Mouse (Mus musculus) frontal cortex, postnatal 25 days (tissue): ENCODE results near the gene Adgrg5.

Source experiments
- DNase-seq, 2 experiments: peaks; one replicate each; pipeline ENCODE4 v3.0.0; 2022; ENCODE audit warnings: low spot score in 2 of 2

Gene Adgrg5

DNA sequence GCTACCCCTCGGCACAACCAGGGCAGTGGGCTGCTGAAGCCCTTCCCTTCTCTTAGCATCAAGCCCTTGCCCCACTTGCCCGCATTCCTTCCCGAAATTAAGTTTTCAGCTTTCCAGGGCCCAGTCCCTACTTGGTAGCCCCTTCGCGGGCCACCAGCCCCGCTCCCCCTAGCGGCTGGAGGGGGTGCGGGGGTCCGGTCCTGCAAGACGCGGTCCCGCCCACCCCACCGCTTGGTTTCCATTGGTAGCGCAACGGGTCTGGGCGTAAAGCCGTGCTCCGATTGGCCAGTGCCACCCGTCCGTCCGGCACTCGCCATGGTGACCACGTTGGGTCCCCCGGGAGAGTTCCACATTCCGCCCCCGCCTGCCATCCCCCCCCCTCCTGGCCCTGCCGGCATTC lies 6.1 kb upstream of the Adgrg5 start:
- DNase-seq = peak; percentile 44 to 52

DNA sequence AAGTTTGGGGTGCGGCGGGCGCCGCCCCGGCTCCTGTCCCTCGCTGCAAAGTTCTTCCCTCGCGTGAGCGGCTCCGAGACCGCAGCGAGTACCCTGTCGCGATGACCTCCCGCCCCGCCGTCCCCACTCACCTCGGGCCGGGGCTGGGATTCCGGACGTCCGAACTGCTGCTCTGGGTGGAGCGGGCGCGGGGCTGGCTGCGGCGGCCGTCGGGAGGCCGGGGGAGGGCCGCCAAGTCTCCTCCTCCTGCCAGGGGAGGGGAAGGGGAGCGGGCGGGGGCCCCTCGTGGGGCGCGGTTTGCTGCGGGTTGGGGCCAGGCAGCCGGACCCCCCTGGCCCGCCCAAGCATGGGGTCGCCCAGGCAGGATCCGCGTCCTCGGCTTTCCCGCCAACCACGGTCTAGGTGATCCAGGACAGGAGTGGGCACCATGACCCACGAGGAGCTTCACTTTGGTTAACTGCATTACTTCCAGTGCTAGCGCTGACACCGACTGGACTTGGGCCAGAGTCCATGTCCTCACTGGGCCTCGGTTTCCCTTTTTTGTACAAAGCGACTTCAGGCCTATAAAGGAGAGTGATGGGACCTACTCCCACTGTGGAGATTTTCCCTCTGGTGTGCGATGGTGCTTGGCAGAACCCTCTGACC lies 5.5 kb upstream of the Adgrg5 start, which contains the start of gene Ccdc102a:
Ccdc102a (minus strand) TSS at position 248 of the 645 bp plus-strand sequence.
- DNase-seq = no peak

DNA sequence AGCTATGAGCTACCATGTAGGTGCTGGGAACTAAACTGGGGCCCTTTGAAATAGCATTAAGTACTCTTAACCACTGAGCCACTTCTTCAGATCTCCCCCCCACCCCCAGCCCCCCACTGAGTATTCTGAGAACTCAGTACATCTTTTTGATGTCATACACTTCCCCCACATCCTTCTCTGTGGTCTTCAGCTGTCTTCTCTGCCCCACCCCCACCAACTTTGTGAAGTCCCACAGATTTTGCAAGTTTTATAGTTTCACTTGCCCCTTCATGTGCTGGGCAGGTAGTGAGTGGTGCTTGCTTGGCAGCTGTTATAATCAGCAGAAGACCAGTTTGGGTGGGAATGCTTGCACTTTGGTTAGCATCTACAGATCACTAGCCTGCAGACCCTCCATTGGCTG lies 4.2 kb upstream of the Adgrg5 start:
- no peak for DNase-seq

DNA sequence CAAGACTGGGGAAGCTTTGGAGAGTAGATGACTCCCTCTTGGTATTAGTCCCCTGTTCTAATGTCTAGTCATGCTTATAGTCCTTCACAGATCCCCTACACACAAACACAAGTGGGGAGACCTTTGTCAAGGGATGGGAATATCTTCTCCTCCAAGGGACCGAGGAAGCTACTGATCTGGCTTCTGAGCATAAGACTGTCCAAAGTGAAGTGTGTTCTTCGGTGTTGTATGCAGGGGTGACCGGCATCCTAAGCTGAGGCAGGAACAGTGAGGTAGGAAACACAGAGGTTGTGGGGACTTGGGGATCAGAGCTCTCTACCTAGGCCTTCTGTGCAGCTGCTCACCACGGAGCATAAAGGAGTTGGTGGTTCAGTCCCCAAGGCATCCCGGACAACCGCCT lies 1.3 kb upstream of the Adgrg5 start:
- no peak for DNase-seq

DNA sequence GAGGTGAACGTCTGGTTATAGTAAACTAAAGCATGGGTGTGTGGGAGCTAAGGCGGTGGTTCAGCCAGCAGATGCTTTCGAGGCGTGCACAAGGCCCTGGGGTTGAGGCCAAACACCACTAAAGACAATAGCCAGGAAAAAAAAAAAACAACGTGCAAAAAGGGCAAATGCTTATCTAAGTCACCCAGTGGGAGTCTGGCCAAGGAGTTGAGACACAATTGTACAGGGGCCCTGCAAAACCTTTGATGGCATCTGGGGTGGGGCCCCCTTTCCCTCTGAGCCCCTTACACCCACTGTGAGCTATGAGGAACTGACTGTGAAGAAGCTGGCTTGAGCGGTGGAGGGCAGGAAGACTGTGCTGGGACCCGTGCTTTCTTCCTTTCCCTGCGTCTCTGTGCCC lies 892 bp upstream of the Adgrg5 start:
- no peak for DNase-seq

DNA sequence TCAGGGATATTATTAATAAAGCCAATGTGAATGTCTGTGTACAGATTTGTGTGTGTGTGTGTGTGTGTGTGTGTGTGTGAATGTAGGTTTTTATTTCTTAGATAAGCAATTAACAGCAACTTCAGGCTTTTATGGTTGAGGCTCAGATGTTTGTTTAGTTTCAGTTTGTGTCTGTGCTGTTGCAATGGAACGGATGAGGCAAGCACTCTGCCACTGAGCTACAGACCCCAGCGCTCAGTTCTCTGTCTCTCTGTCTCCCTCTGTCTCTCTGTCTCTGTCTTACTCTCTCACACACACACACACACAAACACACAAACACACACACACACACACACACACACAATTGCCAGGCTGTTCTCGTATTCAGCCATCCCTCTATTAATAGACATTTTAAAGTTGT lies 4.7 kb downstream of the Adgrg5 start:
- no peak for DNase-seq

DNA sequence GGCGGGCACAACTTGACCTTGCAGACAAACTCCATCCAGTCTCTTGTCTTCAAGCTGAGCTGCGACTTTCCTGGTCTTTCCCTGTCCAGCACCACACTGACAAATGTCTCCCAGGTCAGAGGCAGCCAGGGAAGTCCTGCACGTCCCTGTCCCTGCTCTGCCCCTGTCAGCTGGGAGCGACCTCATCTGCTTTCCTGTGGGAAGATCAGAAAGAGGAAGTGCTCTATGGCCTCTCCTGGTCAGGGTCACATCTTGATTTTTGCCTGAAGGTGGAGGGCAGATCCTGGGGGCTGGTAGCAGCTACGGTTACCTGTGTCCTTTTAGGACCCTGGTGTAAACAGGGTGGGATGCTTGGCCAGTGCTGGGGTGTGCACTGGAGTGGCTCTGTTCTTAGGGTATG lies 10.4 kb downstream of the Adgrg5 start:
- DNase-seq = no peak

DNA sequence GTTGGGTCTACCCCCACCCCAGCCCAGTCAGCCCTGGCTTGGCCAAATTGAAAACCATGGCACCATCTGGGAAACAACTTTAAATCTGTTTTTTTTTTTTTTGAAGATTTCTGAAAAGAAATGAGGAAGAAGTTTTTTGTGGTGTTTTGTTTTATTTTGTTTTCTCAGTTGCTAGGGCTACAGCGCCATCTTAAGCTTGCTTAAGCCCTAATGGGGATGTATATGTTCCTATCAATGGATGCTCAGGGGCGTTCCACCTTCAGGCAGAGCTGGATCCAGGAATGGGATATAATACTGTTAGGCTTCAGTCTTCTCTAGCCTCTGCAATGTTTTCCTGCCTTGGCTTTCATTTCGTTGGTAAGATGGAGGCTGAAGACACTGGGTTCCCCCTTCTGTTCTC lies 11.7 kb downstream of the Adgrg5 start:
- no peak for DNase-seq

DNA sequence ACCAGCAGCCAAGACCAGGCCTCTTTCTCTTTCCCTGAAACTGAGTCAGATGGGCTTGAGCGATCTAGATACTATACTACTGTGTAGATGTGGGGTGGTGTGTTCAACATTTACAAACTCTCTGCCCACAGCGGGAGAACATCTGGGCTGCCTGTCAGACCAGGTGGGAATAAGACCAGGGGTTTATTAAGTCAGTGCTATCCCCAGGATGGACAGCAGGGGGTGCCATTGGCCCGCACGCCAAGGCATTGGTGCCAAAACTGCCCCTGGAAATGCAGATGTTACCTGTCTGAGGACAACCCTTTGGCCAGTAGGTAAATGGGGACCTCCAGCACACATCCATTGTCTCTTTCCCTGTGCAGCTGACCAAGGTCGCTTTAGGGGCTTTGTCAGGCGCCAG lies 19.1 kb downstream of the Adgrg5 start:
- peak; percentile 51 to 58 for DNase-seq

DNA sequence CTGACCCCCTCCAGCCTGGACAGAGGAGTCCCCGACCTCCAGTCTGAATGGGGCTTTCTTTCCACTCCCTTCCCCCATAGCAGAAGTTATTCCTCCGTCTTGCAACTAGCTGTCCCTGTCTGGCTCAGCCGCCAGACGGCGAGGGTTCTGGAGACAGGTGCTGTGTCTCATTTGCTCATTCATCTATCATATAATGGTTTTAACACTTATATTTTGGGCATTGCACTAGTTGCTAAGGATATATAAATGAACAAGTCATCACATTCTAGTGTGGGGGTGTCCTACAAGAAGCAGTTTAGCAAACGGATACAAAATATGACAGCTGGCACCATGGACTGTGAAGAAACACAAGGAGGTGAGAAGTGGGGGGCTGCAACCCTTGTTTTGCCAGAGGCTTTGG lies 21.7 kb downstream of the Adgrg5 start:
- peak in 1 of 2 experiments; percentile 32 for DNase-seq

DNA sequence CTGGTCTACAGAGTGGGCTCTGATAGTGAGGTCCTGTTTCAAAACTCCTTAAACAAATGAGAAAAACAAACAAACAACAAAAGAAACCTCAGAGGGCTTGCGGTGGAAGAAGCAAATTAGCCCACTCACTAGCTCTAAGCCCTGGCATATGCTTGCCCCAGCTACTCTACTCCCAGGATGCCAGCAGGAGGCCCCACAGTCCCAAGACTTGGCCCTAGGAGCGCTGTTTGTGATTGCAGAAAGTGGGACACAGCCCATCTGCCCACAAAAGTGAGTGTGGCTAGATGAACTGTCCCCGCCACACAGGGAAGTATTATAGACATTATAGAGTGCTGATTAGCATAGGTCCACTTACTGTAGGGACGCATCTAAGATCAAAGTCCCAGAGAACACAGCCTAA lies 24.9 kb downstream of the Adgrg5 start:
- no peak for DNase-seq

DNA sequence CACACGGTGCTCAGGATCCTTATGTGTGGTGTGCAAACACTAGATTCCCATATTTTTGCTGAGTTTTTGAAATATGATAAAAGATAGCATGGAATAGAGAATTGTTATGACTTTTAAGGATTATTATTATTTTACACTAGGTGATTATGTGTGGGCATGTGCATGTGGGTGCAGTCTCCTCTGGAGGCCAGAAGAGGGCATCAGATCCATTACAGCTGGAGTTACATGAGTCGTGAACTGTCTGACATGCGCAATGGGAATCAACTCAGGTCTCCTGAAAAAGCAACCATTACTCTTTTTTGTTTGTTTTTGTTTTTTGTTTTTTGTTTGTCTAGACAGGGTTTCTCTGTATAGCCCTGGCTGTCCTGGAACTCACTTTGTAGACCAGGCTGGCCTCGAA lies 25.5 kb downstream of the Adgrg5 start:
- no peak for DNase-seq

DNA sequence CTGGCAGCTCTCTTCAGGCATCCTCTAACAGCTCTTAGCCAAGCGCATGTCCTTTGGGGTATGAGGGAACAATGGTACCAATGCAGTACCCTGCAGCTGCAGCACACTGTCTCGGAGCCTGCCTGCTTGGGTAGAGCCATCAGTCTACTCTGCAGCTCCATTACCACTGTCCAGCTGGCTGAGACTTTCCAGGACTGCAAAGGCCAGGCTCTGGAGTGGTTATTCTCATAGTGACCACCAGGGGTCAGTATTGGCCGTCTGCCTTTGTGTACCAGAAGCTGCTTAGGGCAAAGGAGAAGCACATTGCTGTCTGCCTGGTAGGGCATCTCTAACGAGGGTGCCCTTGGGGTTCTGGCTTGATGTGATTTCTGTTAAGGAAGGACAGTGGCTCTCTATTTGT lies 26.6 kb downstream of the Adgrg5 start:
- DNase-seq = peak; percentile 65 to 71

DNA sequence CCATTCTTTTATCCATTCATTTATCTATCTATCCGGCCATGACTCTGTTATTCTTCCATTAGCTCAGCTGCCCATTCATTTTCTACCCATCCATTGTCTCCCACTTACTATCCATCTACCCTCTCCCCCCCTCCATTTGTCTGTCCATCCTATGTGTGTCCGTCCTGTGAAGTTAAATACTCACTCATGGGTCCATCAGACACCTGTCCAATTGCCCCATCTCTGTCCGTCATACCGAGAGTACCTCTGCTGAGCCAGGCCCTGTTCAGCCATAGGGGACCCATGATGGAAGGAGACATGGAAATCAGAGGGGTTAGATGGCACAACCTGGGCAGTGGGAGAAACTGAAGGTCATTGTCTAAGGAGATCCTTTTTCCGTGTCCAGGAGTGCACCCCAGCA lies 27.0 kb downstream of the Adgrg5 start:
- DNase-seq = no peak

DNA sequence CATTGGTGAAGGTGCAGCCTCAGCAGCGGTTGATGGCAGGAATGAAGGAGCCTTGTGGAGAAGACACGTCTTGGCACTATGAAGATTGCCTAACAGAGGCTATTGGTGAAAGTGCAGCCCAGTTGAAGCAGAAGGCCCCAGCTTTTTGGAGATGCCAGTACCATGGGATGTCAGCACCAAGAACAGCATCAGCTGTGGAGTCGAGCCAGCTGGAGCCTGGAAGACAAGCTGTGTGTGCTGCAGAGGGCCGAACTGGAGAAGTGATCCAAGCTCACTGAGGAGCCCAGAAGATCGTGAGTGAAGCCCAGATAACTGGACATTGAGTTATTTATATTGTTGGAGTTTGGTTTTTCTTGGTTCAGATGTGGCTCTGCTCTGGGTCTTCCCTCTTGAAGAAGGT lies 28.6 kb downstream of the Adgrg5 start:
- no peak for DNase-seq

DNA sequence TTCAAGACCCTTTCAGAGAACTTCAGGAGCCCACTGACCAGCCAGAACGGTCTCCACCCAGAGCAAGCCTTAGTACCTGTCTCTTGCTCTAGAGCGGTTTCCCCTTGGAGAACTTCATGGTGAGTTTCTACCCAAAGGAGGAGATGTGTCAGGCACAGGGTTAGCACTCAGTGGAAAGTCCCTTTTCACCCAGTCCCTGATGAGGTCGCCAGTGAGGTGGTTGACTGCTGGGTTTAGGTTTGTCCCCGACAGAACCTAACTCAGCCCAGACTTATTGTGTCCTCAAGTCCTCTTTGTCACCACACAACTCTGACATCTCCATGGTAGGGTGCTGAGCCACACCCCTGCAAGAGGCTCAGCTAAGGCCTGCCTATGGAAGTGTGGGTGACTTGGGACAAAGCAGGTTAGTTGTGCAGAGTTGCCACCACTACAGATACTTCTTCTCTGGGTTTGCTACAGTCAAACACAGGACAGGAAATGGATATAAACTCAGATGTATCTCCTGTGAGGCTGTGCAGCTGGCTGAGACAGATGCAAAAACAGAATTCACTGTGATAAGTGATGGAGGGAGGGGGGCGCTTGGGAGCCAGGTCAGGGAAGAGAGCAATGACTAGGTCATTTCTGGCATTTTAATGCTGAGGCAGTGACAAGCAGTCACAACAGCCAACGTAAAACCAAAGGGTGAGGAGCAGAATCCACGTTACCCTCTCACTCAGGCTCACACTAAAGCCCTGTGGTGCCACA lies 30.3 kb downstream of the Adgrg5 start:
- no peak for DNase-seq

DNA sequence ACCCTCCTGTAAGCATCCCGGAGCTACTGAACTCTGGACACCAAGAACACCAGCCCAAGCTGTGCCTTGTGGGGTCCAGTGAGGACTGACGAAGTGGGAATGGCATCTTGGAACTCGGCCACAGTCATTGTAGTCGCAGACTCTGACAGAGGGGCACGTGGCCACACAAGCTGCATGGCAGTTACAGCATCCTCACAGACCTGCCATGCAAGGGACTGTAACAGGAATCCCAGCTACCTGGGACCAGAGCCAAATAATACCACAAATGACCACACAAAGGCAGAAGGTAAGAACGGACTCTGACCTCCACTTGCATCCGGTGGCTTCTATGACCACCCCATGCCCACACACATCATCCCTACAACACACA lies 30.9 kb downstream of the Adgrg5 start:
- no peak for DNase-seq

DNA sequence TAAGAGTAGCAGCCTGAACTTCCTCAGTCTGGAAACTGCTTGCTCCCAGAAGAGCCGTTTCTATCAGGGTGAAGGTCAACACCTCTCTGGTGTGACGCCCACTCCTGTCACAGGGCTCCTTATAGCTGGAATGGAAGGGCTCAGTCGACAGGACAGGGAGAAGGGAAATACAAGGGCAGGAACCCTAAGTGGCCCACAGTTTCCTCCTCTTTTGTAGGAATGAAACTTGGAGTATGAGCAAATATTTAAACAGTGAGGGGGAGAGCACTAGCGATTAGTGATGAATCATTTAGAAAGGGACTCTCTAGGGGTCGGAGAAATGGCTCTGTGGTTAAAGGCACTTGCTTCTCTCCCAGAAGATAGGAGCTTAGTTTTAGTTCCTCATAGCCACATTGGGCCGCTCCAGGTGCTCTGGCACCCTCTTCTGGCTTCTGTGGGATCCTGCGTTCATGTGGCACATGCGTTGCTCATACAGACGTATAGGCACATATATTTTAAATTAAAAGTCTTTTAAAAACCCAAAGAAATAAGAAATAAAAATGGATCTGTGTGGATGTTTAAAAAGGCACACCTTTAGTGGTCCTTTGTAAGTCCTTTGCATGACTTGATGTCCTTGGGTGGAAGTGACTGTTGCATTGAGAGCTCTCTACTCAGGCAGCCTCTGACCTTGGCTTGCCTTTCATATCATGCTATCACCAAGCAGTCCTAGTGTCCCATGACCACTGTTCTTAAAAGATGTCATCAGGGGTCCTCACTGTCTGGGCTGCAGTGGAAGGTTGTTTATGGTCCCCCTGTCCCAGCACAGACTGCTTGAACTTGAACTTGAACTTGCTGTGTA lies 31.6 kb downstream of the Adgrg5 start:
- no peak for DNase-seq

DNA sequence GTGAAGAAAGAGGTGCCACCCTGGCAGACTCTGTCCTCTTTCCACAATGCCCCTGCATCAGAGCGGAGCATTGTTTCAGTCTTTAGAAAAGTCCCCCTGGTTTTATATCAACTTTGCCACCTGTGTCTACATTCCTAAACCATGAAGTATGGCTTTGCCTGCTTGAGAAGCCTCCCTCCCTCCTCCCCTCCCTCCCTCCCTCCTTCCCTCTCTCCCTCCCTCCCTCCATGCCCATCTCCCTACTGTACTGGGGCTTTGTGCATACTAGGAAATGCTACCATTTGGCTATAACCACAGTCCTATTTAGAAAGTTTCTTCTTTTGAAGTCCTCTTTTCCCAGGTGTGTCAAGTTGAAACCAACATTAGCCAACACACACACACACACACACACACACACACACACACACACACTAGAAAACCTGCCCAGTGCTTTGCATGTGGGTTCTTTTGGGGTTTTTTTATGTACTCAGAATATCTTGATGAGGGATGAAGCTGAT lies 32.6 kb downstream of the Adgrg5 start:
- no peak for DNase-seq

DNA sequence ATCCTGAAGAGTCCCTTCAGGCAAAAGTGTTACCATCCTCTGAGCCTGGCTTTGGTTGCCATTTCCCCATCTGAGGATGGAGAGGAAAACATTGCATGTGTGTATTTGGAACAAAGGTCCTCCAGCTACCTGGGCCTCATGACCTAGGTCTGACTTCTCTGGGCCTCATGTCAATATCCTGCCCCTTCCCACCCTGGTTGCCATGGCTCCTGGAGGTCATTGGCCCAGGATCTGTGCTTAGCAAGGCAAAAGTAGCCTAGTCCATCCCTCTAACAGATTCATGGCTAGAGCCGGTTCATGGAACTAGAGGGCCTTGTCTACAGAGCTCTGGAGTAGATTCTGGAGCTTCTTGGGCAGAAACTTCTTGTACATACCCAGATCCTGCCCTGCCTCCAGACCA lies 38.7 kb downstream of the Adgrg5 start:
- DNase-seq = no peak

DNA sequence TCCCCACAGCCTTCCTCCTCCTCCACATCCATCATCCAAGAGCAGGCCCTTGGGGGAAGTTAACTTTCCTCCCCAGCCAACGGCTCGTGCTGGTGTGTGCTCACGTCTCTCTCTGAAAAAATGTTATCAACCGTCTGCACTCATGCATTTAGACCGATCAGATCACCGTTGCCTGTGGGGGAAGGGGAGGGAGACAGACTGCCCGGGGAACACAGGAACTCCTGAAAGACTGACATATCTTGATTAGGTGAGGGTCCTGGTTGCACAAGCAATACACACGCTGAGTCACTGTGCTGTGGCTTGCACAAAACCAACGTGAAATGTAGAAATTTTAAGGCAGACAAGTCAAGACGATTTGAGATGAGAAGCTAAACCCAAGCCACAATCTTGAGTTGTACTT lies 41.3 kb downstream of the Adgrg5 start:
- DNase-seq = no peak

DNA sequence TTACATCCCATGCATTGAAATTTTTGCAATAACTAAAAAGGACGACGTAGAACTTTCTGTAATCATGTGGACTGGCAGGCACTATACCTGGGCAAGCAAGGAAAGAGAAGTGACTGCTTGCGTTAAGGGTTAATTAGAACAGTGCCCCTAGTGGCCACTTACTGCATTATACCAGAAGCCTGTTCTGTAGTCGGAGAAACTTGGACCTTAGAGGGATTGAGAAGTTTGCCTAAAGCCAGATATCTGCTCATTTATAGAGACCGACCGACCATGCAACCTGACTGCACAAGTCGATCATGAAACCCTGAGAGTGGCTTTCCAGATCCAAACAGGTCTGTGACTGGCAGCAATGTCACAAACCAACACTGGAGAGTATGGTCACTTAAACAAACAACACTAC lies 43.1 kb downstream of the Adgrg5 start:
- DNase-seq = no peak

DNA sequence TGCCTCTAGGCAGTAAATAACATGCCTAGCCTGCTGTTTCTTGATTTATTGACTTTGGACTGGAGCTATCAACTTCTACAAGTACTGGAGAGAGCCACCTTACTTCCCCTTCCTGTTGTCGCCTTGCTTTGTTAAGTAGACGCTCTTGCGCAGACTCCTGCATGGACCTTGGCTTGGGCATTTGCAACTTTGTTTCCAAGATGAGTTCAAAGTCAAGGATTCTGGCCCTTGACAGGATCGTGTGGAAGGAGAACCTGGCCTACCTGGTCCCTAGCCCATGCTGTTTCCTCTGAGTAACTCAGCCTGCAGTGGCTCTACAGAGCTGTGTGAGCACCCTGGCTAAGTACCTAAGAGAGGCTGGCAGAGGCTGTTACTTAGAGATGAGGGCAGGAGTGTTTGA lies 43.6 kb downstream of the Adgrg5 start:
- no peak for DNase-seq
